Mouse (Mus musculus) heart, embryonic 14.5 days (tissue): ENCODE results near the gene Peg12. TPM values are rescaled to one million over a fixed set of nuclear protein-coding genes. Genes with fewer than 3 reads are reported as not detected.
A peak's percentile ranks its signal among the peaks of the same experiment; 100 is the strongest.

Experiments used
- ATAC-seq: fragments of 200-750 bp; cut with Nextera tagmentation; 2 replicates; pipeline ENCODE4 v1.8.0; 2017; ENCODE audit warnings: low read depth, moderate TSS enrichment; ENCODE audit not compliant: insufficient number of reproducible peaks, insufficient read depth, low FRiP score
- H3K27ac ChIP-seq, 2 experiments: fragments of 200-500 bp in 1 of 2; fragments of 300-500 bp in 1 of 2; sonication (generic) in 1 of 2; replicated peaks in 1 of 2; 2 replicates each; pipeline ENCODE4 v1.5.1; 2012 to 2014; ENCODE audit warnings: low read depth in 2 of 2, low read length in 2 of 2, control low read depth in 1 of 2, mild to moderate bottlenecking in 1 of 2, mixed read lengths in 1 of 2; ENCODE audit not compliant: control insufficient read depth in 1 of 2, insufficient read depth in 1 of 2
- H3K27me3 ChIP-seq: fragments of 300-500 bp; sonication (generic); 2 replicates; pipeline ENCODE4 v1.6.1; 2014; ENCODE audit warnings: mild to moderate bottlenecking, low read length, control low read depth; ENCODE audit not compliant: control insufficient read depth, insufficient read depth
- H3K36me3 ChIP-seq: fragments of 300-500 bp; sonication (generic); 2 replicates; pipeline ENCODE4 v1.6.1; 2014; ENCODE audit warnings: mild to moderate bottlenecking, control low read depth, low read length, mixed read lengths; ENCODE audit not compliant: control insufficient read depth, insufficient read depth
- H3K4me1 ChIP-seq, 2 experiments: fragments of 200-500 bp in 1 of 2; fragments of 300-500 bp in 1 of 2; sonication (generic) in 1 of 2; 2 replicates each; pipeline ENCODE4 v1.6.1; 2012 to 2014; ENCODE audit warnings: low read length in 2 of 2, control low read depth in 1 of 2, mixed read lengths in 1 of 2; ENCODE audit not compliant: control insufficient read depth in 2 of 2, insufficient read depth in 2 of 2
- H3K4me2 ChIP-seq: fragments of 300-500 bp; sonication (generic); 2 replicates; pipeline ENCODE4 v1.6.1; 2014; ENCODE audit warnings: mild to moderate bottlenecking, low read length
- H3K4me3 ChIP-seq, 2 experiments: fragments of 200-500 bp in 1 of 2; fragments of 300-500 bp in 1 of 2; sonication (generic) in 1 of 2; 2 replicates each; pipeline ENCODE4 v1.5.1; 2012 to 2014; ENCODE audit warnings: low read length in 2 of 2, mild to moderate bottlenecking in 2 of 2, control low read depth in 1 of 2, low read depth in 1 of 2, moderate library complexity in 1 of 2; ENCODE audit not compliant: control insufficient read depth in 1 of 2, insufficient read depth in 1 of 2
- H3K9ac ChIP-seq: fragments of 300-500 bp; sonication (generic); 2 replicates; pipeline ENCODE4 v1.6.1; 2014; ENCODE audit warnings: mild to moderate bottlenecking, low read length
- H3K9me3 ChIP-seq: fragments of 300-500 bp; sonication (generic); 2 replicates; pipeline ENCODE4 v1.6.1; 2016; ENCODE audit warnings: low read length, control low read depth; ENCODE audit not compliant: control insufficient read depth
- WGBS: fragments of 180-500 bp; shearing (Covaris S2); extraction: QIAGEN DNeasy Blood & Tissue Kit; methylation state at CpG from one replicate; pipeline ENCODE4 v1.1.7; 2014; 5-methylcytosine and 5-hydroxymethylcytosine counted together
- polyA plus RNA-seq: library from polyadenylated mRNA; unstranded; fragments of >200 nt; fragmentation: Nextera tagmentation; extraction: Ambion mirVana; gene quantifications from 2 replicates; pipeline ENCODE4 v1.2.1, GENCODE M21; 2014

Gene Peg12
- polyA plus RNA-seq, result 6.5 and 8.8 TPM in 2 replicates

DNA sequence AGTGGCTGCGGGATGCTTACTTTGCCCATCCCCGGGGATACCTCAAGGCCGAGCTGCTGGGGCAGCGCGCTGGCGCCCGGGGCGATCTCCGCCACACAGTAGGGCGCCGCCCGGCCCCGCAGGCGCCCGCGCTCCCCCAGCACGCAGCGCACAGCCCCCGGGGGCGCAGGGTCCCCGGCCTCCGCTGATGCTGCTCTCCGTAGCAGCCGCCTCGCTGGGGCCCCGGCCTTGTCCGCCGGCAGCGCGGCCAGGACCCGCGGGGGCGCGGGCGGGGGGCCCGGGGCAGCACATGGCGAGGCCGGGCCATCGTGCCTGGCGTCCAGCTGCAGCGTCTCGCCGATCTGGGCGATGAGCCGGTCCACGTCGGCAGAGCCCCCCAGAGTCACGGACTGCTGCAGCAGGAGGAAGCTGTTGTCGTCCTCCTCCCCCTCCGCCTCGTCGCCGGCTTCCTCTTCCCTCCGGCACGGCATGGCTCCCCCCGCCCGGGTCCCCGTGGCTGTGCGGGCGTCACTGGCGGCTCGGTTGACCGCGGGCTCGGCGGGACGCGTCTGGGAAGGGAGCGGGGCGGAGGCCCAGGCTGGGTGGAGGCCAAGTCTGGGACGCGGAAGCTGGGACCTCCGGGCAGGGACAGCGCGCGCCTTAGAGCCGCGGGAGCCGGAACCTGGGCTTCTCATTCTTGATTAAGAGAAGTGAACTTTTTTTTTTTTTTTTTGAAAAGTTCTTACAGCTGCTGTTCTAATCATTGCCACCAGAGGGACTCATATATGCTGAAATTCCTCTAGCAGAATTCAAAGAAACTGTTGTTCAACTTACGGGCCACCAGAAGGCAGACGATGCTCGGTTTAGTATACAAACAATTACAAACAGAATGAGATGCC lies at the start of gene Peg12:
Peg12 (minus strand) TSS at position 633 of the 878 bp plus-strand sequence.
- Histone ChIP-seq H3K27me3 (no peaks in the 10 kb centered on the region), H3K9me3 (no peaks in the 10 kb centered on the region; the same call in 1 of the 2 replicates), H3K4me3 (peak within 1 kb of the TSS; percentile 56 to 69), H3K9ac (peak within 1 kb of the TSS; percentile 73), H3K4me1 (no peaks in the 10 kb centered on the region), H3K36me3 (no peaks in the 10 kb centered on the region), H3K4me2 (peak within 1 kb of the TSS; percentile 66), H3K27ac (peak within 1 kb of the TSS; percentile 76 to 88)
- WGBS, result 13% methylated on average over 74 of the region's 82 CpGs
- peak; percentile 77 for ATAC-seq

DNA sequence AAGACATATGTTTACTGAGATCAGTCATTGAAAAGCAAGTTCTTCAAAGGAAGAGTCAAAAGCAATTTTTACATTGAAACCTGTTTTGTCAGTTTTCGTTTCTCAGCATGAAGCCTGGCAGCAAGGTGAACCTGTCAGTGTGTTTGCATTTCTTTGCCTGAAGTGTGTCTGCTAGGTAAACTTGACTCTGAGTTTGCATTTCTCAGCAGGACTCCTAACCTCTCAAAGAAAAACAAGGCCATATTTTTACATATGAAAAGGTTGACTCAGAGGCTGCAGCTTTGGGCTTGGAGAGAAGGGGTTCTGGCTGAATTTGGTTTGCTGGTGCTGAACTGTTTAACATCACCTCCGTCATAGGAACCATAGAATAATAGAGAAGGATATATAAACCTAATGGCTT lies 21.8 kb upstream of the Peg12 start:
- no peak for ATAC-seq
- Histone ChIP-seq H3K4me2 (no peak overlapping the region), H3K27me3 (no peaks in the 10 kb centered on the region), H3K4me3 (no peak overlapping the region), H3K4me1 (no peaks in the 10 kb centered on the region), H3K9me3 (no peaks in the 10 kb centered on the region), H3K27ac (no peak overlapping the region), H3K9ac (no peak overlapping the region), H3K36me3 (no peaks in the 10 kb centered on the region)
- 23% methylated on average over 2 of the region's 2 CpGs for WGBS

- Histone ChIP-seq H3K4me3 (peak overlapping the region; percentile 56 to 69), H3K27me3 (no peaks in the 10 kb centered on the region), H3K9me3 (no peaks in the 10 kb centered on the region; the same call in 1 of the 2 replicates), H3K27ac (peak overlapping the region; percentile 39 to 76), H3K4me1 (no peaks in the 10 kb centered on the region), H3K4me2 (peak overlapping the region; percentile 66), H3K9ac (peak overlapping the region; percentile 73), H3K36me3 (no peaks in the 10 kb centered on the region)
- no peak; the same call in 1 of the 2 replicates for ATAC-seq
- WGBS, result 23% methylated on average over 55 of the region's 55 CpGs
Observed at GRCm38 (mm10) chr7:62463007-62463877, 1.1 kb downstream of the Peg12 start.

- no peaks in the 10 kb centered on the region for H3K36me3 ChIP-seq
- H3K4me1 ChIP-seq, result no peaks in the 10 kb centered on the region
- H3K4me2 ChIP-seq, result peak overlapping the region; percentile 66
- ATAC-seq, result no peak
- WGBS, result 22% methylated on average over 13 of the region's 13 CpGs
- H3K27me3 ChIP-seq, result no peaks in the 10 kb centered on the region
- H3K9me3 ChIP-seq, result no peaks in the 10 kb centered on the region; the same call in 1 of the 2 replicates
- 0 out of 2 replicates have a peak overlapping the region, but pooled peaks have one; percentile 21 for H3K9ac ChIP-seq
- peak overlapping the region; percentile 28 to 56 for H3K4me3 ChIP-seq
- no peak overlapping the region for H3K27ac ChIP-seq
Observed at GRCm38 (mm10) chr7:62462229-62463006, 1.9 kb downstream of the Peg12 start.

DNA sequence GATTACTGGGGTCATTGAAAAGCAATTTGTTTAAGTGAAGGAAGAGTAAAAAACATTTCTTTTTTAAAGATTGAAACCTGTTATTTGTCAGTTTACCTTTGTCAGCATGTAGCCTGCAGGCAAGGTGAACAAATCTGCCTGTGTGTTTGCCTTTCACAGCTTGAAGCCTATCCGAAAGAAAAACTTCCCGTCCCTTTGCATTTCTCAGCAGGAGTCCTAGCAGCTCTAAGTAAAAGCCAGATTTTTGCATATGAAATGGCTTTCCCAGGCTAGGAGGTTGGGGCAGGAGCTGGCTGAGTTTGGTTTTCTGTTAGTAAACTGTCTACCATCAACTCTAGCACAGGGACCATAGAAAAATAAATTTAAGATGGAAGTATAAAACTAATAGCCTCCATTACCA lies 12.0 kb downstream of the Peg12 start:
- Histone ChIP-seq H3K9ac (no peak overlapping the region), H3K36me3 (no peaks in the 10 kb centered on the region), H3K4me2 (no peak overlapping the region), H3K27me3 (no peaks in the 10 kb centered on the region), H3K4me1 (no peaks in the 10 kb centered on the region), H3K4me3 (no peak overlapping the region), H3K9me3 (peaks cover 4% of the 10 kb centered on the region; the same call in 1 of the 2 replicates), H3K27ac (no peak overlapping the region)
- 26% methylated on average over 2 of the region's 2 CpGs for WGBS
- no peak for ATAC-seq

GRCm38 (mm10) chr7:62445431-62446165 lies 18.7 kb downstream of the Peg12 start:
- H3K9ac ChIP-seq, result no peak overlapping the region
- no peaks in the 10 kb centered on the region for H3K4me1 ChIP-seq
- H3K27me3 ChIP-seq, result no peaks in the 10 kb centered on the region
- peaks cover 2% of the 10 kb centered on the region for H3K9me3 ChIP-seq
- H3K4me3 ChIP-seq, result no peak overlapping the region
- H3K36me3 ChIP-seq, result no peaks in the 10 kb centered on the region
- H3K4me2 ChIP-seq, result no peak overlapping the region
- no peak overlapping the region for H3K27ac ChIP-seq
- ATAC-seq, result no peak
